Mouse (Mus musculus) CD4-positive naive resting alpha-beta T cell, adult 57 days (primary cell): ENCODE results near the gene Prrc2b. TPM values are rescaled to one million over a fixed set of nuclear protein-coding genes. Genes with fewer than 3 reads are reported as not detected.

Experiments
- total RNA-seq: library from RNA; stranded (reverse); gene quantifications from one replicate; pipeline ENCODE4 v1.2.4, GENCODE M21; 2023

Prrc2b gene
- total RNA-seq = 145 TPM

GRCm38 (mm10) chr2:32150924-32151659 lies at the start of gene Prrc2b:
Gene Prrc2b (plus strand): TSS chr2:32151082.

GRCm38 (mm10) chr2:32235886-32236759 lies 85.2 kb downstream of the Prrc2b start, which contains the start of gene Pomt1:
Gene Pomt1 (plus strand): TSS chr2:32236590.

GRCm38 (mm10) chr2:32259657-32260417 lies 109.0 kb downstream of the Prrc2b start, which contains the start of gene Uck1:
Gene Uck1 (minus strand): TSS chr2:32260159.

Other genes starting within 250 kb of the Prrc2b start
- gene Aif1l, start 200.9 kb upstream of the Prrc2b start, total RNA-seq = not detected
- gene Nup214, start 176.6 kb upstream of the Prrc2b start, total RNA-seq = 132 TPM
- gene Fam78a, start 66.2 kb upstream of the Prrc2b start, total RNA-seq = 176 TPM
- gene Plpp7, start 55.6 kb upstream of the Prrc2b start, total RNA-seq = not detected
- 16.4 TPM for gene Pomt1, start 85.5 kb downstream of the Prrc2b start, total RNA-seq
- gene Uck1, start 109.1 kb downstream of the Prrc2b start, total RNA-seq = 105 TPM
- gene Golga2, start 136.3 kb downstream of the Prrc2b start, total RNA-seq = 47.1 TPM
- gene Swi5, start 137.0 kb downstream of the Prrc2b start, total RNA-seq = 70.6 TPM
- gene Ciz1, start 201.2 kb downstream of the Prrc2b start, total RNA-seq = 122 TPM
- gene Dnm1, start 202.3 kb downstream of the Prrc2b start, total RNA-seq = not detected
- 29.9 TPM for gene 1110008P14Rik, start 230.9 kb downstream of the Prrc2b start, total RNA-seq
- 3.1 TPM for gene Lcn2, start 237.2 kb downstream of the Prrc2b start, total RNA-seq
- gene Ptges2, start 244.8 kb downstream of the Prrc2b start, total RNA-seq = 10.3 TPM